Mouse (Mus musculus): Measurements from ENCODE around the gene Tns2.

DNA sequence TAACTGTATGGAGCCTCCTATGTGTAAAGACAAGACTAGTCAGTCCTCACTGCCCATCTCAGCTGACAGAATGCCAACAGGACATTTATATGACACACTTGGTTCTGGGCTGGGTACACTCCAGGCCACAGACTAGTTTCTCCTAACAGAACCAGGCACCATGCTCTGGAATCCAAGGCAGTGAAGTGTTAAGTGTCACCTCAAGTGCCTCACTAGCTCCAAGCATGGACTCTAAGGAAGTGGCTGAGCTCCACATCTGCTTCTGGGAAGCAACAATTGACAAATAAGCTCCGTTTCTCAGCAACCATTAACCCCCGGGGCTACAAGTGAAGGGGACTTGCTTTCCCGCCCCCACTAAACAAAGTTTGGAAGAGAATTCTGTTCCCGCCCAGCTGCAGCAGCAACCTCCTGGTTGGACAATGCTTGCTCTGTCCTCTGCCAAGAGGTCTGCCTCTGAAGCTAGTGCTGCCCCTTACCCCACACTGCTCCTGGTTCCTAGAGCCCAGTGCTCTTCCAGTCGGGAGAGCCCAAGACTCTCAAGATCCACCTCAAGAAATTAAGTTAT, 2.1 kb upstream of the Tns2 start:
- no peak for TF ChIP-seq POLR2A (IDR thresholded peaks at IDR 0.05; ENCODE audit: low read depth, low read length)
- no peak for TF ChIP-seq CTCF (IDR thresholded peaks at IDR 0.05; ENCODE audit: extremely low read depth, insufficient read length, insufficient replicate concordance, low read depth, low read length)
